Mouse (Mus musculus) thymus, postnatal 25 days (tissue): ENCODE results near the gene Anks4b.

Experiments
- DNase-seq: peaks from one replicate; pipeline ENCODE4 v3.0.0; 2022

Gene Anks4b

GRCm38 (mm10) chr7:120173603-120174244 lies at the start of gene Anks4b:
Gene Anks4b (plus strand): TSS chr7:120173858.
- no peak for DNase-seq

DNA sequence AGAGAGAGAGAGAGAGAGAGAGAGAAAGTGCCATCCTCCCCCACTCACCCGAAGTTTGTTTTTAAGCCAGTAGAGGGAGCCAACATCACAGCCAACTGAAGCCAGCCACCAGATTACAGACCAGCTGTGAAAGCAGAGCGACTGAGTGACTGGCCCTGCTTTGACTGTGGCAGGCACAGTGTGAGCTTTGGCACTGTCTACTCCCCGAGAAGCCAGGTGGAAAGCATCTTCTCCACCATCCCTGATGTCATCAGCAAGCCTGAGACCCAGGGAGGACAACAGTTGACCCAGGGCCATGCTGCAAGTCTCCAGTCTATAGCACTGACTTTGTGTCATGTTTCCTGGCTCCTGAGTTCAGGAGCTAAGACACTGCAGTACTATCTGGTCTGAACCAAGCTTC lies 48.8 kb upstream of the Anks4b start:
- peak; percentile 19 for DNase-seq

DNA sequence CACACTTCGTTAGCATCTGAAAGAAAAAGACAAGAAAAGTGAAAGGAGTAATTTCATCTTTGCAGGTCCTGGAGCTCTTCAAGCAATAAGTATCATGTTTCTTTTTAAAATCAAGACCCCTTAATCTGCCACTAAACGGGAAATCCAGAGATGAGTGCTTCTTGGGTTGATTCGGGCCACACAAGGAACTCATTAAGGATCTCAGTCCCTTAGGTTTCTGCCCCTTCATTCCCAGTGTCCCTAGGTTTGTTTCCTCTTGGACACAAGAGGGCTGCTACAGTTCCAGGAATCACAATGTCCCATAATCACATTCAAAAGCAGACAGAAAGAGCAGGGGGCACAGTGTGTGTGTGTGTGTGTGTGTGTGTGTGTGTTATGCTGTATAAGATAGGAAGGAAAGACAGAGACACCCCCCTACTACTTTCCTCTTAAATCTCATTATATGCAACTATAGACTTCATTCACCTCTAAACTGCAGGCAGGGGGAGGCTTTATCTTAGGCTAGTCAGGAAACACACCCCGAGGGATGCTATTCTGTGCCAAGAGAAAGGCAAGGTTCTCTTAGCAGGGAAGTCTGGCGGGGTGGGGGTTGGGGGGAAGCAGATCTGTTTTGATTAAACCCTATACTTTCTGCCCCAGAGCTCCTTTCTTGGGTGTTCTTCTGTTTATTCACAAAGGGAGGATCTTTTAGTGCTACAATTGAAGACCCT lies 46.5 kb upstream of the Anks4b start:
- DNase-seq, result no peak

- DNase-seq, result no peak
Observed at GRCm38 (mm10) chr7:120127686-120128059, 46.0 kb upstream of the Anks4b start.

DNA sequence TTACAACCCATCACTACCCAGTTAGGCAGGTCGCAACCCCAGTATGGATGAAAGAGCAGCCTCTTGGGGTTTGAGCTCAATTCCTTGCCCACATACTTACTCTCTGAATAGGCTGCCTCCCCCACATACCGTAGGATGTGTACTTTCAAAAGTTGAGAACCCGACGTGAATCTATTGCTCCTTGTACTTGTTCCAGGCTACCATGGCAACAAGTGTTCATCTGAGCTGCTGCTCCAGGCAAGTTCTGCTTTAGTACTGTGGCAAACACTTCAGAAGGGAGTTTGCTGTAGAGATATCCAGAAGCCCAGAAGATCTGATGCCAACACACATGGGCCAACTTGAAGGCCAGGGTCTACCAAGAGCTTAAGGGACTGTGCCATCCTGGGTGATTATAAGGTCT lies 44.7 kb upstream of the Anks4b start:
- DNase-seq, result no peak

GRCm38 (mm10) chr7:120142743-120143142 lies 30.9 kb upstream of the Anks4b start:
- DNase-seq, result no peak

DNA sequence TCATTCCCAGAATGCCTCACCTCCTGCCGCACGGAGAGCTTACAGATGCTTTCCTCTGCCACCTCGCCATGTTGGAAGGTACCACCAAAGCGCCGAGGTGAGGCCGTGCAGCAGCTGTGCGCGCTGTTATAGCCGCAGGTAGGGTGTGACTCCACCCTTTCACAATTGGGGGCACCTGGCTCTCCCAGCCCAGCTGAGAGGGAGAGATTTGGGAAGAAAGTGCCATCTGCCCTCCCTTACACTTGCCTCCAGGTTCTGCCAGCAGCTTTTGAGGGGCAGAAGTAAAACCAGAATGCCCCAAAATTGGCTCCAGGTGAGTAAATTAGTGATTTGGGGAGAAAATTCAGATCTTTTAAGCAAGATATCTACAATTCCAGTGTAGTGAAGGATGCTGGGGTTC lies 28.5 kb upstream of the Anks4b start, which contains the start of gene Zp2:
TSS of gene Zp2 (minus strand) at position 101 of the 400 bp plus-strand sequence.
- DNase-seq, result no peak

DNA sequence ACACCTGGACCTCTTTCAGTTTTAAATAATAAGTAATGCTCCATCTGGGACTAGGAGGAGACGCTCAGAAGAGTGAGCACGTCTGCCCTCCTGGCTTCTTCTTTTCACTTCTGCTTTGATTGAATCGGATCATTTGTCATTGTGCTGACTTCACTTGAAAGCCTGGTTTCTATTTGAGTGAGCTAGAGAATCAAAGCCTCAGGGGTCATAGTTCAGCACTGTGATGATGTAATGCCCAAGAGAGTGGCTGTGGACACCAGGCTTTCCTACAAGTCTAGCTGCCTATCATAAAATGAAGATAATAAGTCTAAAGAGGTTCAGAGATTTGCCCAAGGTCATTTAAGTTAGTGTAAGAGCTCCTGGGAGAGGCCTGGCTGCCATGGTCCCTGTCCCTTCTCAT lies 23.4 kb upstream of the Anks4b start:
- DNase-seq, result no peak

GRCm38 (mm10) chr7:120150898-120151297 lies 22.8 kb upstream of the Anks4b start:
- no peak for DNase-seq

- no peak for DNase-seq
Observed at GRCm38 (mm10) chr7:120156841-120157409, 16.7 kb upstream of the Anks4b start.

DNA sequence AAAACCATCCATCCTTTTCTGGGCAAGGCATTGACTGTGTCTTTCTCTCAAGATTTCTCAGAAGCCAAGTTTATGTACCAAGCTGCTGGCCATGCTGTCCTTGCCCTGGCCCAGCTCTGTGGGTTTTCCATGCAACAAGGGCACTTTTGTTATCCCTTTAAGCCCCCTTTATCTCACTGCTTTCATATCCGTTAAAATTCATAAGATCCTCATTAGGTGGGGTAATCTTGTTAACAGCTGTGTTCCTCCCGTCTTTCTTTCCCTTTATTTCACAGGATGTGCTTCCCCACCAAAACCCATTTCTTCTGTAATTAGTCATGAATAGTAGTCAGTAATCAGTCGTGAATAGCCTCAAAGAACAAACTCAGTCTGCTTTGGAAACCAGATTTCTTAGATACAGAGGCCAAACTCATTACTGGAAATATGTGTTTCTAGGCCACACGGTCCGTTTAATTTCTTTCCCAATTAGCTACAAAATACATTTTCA lies 16.0 kb upstream of the Anks4b start:
- no peak for DNase-seq

GRCm38 (mm10) chr7:120158121-120158613 lies 15.5 kb upstream of the Anks4b start:
- DNase-seq, result no peak

DNA sequence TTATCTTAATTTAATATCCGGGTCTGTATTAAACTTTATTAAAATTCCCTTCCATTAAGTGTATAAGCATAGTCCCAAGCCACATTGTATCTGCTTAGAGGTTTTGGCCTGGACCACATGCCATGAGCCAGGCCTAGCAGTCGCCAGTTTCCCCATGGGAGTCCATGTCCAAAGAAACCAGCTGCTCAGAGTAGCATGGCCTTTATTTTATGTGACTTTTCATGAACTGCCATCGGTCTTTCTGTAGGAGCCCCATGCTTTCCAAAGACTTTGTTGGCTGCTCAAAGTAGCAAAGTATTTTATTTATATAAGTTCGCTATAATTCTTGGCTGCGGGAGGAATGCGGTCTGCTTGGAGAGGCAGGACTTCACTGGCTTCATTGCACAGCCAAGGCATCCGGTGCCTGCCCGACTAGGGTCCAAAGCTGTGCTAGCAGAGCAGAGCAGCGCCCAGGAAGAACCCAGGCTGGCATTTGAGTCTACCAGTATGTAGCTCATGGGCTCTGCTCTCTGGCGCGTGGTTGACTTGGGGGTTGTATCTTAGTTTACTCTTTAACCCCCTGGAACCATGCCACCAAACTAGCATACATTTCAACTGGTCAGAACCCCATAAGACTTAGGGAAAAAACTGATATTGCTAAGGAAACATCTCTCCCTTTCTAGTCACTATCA lies 9.9 kb upstream of the Anks4b start:
- no peak for DNase-seq

- no peak for DNase-seq
Observed at GRCm38 (mm10) chr7:120172188-120172700, 1.4 kb upstream of the Anks4b start.

GRCm38 (mm10) chr7:120174723-120175504 lies 1.3 kb downstream of the Anks4b start:
- DNase-seq, result no peak

GRCm38 (mm10) chr7:120177611-120178010 lies 4.0 kb downstream of the Anks4b start:
- DNase-seq, result no peak

GRCm38 (mm10) chr7:120178935-120179334 lies 5.3 kb downstream of the Anks4b start:
- no peak for DNase-seq

DNA sequence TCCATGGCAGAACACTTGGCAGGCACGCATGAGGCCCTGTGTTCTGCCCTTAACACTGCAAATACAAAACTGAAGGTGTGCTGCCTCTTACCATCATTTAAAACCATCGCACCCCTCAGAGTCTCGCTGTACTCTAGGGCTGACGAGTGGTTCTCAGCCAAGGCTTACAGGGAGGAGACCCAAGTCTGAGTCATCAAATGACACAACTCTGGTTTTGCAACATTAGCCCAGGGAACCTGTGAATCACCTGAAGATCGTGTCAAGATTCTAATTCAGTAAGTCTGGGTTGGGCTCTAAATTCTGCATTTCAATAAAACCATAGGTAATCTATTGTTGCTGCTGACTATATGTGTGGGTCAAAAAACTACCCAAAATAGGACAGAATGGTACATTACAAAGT lies 6.9 kb downstream of the Anks4b start:
- no peak for DNase-seq

GRCm38 (mm10) chr7:120181401-120182230 lies 8.0 kb downstream of the Anks4b start:
- DNase-seq, result no peak

- DNase-seq, result no peak
Observed at GRCm38 (mm10) chr7:120182891-120183290, 9.2 kb downstream of the Anks4b start.

DNA sequence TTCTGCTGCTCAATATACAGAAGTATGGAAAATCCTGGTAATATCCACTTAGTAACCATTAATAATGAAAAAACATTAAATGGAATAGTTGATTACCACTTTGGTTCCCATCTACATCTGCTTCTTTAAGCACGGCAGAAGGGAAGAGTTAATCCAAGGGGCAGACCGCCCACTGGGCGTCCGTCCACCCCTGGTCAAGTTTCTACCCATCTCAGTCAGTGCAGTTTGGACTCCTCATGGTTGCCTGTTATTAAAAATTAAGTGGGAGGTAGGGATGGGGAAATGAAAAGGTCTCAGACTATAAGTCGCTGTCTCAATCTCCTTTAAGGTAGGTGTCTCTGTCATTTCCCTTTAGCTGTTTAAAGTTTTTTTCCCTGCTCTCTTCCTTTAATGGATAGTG lies 15.3 kb downstream of the Anks4b start:
- no peak for DNase-seq
